Mouse (Mus musculus): ENCODE measurements around the gene Cdiptos.

The Cdiptos gene

DNA sequence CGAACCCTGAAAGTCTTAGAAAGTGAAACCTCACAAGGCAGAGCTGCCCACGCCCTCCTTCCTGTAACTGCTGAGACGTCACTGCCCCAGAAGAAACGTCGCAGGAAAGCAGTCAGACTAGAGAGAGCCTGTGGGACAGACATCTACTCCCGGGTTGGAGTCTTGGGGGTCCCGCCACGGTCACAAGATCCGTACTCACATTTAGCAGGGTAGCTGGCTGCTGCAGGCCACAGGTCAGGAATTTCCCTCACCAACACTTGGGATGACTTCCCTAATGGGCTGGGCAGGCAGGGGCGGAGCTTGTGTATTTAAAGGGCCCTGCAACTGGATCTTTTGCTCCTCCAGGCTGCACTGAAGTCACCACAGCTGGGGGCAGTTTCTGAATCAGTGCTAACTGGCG is 38.4 kb upstream of the Cdiptos start, which contains the start of gene Mvp:
Mvp (minus strand) TSS at position 302 of the 400 bp plus-strand sequence.
- in situ Hi-C loops (cut with MboI) = no loop called here

DNA sequence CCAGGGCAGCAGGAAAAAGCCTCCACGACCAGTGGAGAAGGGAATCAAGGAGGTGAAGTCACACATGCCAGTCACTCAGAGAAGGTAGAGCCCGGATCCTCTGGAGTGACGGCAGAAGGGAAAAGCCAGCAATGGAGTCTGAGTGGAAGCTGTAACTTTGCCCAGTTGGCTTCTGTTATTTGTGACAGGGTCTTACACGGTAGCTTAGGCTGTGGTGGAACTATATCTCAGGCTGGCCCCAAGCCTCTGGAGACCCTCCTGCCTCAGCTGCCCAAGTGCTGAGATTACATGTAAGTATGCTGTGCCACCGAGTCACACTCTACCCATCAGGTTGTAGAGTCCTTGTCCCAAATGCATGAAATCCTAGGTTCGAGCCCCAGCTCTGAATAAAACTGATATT is 37.5 kb upstream of the Cdiptos start:
- in situ Hi-C loops (cut with MboI) = no loop called here

DNA sequence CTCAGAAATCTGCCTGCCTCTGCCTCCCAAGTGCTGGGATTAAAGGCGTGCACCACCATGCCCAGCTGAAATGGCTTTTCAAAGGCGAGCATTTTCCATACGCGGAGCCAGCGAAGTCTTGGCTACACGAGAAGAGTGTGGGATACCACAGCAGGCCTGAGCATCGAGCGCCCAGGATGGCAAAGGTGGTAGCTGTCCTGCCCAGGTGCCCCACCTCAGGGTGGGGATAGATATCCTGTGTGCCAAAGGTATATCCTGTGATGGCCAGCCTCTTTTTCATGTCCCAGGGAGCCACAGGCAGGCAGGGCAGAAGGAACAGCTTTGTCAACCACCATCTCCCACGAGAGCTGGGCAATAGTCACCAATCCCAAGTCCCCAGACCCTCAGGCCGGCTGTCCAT is 36.9 kb upstream of the Cdiptos start:
- in situ Hi-C loops (cut with MboI) = no loop called here

DNA sequence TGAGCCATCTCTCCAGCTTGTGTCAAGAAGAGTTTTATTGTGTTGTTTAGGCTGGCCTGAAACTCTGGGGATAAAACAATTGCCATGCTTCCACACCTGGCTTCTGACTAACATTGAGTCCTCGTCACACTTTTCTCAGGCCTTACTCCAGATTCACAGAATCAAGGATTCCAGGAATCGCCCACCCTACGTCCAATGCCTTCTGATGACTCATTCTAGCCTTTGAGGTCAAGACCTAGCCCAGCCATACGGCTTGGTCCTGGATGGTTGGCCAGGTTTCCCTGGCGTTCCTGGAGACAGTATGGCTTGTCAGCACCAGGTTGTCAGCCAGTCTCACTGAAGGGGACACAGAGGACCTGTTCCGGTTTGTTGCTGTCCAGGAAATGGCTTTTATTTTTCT is 36.5 kb upstream of the Cdiptos start:
- in situ Hi-C loops (cut with MboI) = no loop called here

DNA sequence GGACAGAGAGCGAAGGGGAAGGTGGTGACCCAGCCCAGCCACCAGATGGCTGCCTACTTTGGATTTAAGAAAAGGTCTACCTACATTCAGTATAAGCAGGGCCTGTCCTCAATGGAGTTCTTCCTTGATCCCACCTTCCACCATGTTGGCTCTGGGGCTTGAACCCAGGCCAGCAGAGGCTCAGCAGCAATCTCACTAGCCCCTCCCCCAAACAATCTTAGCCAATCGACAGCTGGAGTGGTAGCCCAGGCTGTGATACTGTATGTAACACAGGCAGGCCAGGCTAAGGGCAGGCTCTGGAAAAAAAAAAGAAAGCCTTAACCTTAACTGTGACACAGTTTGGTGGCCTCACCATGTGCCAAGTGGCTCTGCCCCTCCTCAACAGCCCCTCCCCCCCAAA is 35.8 kb upstream of the Cdiptos start:
- in situ Hi-C loops (cut with MboI) = no loop called here

DNA sequence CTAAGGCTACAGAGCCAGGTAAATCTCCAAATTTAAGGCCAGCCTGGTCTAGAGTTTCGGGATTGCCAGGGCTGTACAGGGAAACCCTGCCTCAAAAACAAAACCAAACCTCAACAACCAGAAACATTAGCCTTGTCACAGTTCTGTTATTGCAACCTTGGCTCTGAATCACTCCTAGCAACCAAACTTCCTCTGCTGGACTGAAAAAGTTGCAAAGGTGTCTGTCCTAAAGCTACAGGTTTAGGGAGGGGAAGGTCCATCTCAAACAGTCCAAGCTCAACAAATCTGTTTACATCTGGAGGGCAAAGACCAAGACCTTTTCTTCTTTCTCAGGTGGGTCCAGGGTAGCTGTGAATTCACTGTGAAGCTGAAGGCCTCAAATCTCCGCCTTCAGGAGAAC is 35.2 kb upstream of the Cdiptos start:
- in situ Hi-C loops (cut with MboI) = no loop called here

DNA sequence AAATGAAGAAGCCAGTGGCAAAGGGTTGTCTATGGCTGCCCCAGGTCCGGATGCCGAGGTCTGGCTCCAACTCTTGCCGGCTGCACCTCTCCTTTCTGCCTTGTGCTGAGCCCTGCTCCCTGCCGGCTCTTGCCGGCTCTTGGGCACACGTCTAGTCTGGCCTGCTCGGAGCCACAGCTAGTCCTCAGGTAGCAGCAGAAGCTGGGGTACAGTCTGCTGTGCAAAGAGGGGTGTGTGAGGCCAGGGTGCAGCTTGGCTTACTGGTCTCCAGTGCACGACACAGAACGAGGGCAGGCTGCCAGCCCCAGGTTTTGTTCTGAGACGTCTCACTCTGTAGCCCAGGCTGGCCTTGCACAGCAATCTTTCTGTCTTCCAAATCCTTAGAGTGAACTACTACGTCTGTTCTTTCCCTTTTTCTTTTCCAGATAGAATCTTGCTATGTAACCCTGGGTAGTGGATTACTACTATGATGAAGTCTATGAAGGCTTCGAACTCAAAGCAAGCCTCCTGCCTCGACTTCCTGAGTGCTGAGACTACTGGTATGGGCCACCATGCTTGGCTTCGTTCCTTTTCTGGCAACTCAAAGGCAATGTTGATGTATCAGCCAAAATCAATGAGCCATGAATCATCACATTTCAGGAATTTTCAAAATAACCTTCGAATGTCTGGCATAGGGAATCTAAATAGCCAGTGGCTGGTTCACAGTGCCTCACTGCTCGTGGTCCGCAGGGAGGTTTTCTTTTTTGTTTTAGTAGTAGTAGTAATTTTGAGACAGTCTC is 33.6 kb upstream of the Cdiptos start:
- in situ Hi-C loops (cut with MboI) = no loop called here

DNA sequence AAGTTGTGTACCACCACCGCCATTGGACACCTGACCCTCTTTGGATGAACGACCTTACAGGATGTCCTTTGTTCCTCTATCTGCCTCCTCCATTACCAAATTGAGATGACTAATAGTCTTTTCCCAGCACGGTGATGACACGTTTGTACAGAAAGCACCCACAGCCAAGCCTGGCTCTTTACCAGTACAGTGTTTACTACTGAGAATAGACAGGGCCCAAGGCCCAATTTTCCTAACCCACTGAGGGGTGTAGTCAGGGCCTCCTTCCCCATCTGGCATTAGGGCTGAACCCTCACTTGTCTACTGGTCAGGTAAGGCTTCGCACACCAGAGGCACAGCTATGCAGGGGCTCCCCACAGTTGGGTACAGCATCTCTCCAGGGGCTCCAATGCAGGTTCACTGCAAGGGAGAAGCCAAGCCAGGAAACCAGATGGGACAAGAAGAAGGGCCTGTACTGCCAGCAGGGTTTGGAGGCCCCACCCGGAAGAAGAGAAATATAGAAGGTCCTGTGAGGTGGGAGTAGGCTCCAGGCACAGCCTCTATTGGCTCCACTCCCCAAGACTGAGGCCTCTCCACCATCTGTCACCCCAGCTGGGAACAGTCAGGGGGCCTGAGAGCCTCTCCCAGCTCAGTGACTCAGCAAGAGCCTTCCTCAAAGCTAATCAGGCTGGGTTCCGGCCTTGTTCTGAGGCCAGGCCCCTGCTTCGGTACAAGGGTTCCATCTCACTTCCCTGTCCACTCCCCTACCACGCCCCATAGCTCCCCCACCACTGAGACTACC is 32.5 kb upstream of the Cdiptos start:
- in situ Hi-C loops (cut with MboI) = no loop called here

DNA sequence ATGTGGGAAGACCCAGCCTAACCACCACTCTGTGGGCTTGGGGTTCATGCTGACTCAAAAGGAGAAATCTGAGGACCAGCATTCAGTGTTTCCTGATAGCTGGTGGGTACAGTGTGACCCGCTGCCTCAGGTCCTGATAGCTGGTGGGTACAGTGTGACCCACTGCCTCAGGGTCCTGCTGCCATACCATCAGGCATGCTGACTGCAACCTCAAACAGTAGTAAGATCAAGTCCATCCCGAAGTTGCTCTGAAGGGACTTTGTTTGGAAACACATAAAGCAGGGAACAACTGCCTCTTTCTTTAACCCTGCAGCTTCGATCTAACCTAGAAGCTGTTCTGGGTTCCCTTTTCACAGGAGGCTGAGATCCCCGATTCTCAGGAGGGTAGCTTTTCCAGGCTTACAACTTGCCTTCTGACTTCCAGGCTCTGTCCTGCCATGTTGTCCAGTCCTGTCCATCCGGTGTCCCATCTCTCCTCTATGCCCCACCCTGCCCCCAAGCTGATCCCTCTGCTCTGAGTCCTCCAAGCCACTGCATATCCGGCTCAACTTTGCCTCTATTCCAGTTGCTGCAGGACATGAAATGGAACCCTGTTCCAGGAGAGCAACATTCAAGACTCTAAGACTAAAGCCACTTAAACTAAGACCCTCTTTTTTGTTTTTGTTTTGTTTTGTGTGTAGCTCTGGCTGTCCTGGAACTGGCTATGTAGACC is 31.6 kb upstream of the Cdiptos start:
- in situ Hi-C loops (cut with MboI) = no loop called here

DNA sequence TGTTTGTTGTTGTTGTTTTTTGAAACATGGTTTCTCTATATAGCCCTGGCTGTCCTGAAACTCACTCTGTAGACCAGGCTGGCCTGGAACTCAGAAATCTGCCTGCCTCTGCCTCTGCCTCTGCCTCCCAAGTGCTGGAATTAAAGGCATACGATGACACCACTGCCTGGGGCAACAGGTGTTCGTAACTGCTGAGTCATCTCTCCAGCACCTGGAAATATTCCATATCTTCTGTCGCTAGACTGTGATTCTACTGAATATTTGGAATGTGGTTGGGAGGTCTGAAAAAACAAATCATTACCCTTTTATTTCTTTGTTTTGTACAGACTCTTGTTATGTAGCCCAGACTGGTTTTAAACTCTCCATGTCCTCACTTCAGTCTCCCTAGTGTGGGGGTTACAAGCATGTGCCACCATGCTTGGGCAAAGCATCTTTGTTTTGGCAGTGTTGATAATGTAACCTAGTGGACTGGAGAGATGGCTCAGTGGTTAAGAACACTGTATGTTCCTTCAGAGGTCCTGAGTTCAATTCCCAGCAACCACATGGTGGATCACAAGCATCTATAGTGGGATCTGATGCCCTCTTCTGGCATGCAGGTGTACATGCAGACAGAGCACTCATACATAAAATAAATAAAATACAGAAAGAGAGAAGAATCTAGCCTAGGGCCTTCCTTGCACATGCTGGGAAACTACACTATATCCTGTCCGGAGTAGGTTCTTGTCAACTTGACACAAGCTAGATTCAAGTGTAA is 28.4 kb upstream of the Cdiptos start:
- in situ Hi-C loops (cut with MboI) = no loop called here

DNA sequence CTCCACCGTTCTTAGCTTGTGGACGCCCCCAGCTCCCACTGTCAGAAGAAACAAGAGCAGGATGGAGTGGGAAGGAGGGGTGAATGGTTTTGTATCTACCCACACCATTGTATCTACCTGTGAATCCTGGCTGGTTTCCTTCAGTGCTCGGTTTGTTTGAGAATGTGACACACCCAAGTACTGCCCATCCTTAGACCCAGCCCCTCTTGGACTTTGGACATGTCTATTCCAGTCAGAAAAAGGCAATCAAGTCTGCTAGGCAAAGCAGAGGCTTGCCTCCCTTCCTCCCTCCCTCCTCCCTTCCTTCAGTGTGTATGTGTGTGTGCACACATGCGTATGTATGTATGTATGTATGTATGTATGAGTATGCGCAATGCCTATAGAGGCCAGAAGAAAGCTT is 27.7 kb upstream of the Cdiptos start:
- in situ Hi-C loops (cut with MboI) = no loop called here

DNA sequence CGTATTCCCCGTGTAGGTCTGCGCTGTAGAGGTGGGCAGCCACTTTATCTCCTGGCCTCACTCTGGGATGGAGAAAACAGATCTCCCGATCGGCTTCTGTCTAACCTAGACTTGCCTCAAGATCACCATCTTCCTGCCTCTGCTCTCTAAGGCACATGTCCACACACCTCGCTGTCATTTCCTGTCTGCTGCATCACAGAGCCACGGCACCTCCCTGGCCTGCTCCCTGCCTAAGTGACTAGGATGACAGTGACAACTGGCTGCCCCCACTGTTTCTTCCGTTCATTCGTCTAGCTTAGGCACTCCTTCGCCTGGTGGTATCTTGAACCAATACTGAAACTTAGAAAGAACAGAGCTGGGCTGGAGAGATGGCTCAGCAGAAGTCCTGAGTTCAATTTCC is 23.7 kb upstream of the Cdiptos start:
- in situ Hi-C loops (cut with MboI) = no loop called here

DNA sequence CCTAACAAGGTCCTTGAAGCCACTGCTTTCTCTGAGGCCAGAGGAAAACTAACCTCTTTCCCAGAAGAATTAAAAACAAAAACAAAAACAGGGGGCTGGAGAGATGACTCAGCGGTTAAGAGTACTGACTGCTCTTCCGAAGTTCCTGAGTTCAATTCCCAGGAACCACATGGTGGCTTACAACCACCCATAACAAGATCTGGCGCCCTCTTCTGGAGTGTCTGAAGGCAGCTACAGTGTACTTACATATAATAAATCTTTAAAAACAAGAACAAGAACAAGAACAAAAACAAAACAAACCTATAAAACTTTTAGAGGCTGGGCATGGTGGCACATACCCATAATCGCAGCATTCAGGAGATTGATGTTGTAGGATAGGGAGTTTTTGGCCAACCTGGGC is 20.6 kb upstream of the Cdiptos start:
- in situ Hi-C loops (cut with MboI) = no loop called here

DNA sequence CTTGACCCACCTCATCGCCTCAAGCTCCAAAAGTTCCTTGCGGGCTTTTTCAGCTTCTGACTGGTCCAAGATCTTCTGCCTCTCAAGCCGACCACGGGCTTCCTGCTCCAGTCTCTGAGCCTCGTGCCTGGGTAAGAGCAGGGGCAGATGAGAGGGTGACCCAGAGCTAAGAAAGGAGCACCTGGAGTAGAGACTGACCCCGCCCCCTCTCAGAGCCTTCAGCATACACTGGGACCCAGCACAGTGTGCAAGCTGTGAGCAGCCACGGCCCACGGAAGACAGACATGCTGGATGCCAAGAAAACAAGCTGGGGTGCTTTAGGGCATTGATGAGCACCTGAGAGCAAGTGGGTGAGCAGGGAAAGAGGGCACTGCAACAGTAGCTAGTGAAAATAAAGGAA is 12.9 kb upstream of the Cdiptos start:
- in situ Hi-C loops (cut with MboI) = no loop called here

DNA sequence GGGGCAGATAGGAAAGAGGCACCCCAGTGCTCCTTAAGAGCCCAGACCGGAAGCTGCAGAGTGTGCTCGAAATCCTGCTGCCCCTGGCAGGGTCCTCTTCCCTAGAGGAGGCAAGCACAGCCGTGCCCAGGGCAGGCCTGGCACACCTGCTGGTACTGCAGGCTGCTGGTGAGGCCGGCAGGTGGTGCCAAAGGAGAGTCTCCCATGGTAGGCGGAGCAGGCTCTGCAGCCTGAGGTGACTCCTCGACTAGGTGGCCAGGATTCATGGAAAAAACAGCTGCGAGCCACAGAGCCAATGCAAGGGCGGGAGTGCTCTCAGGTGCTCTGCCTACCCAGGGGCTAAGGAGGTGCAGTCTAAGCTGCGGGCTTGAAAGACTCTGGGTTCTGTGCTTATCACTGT is 10.4 kb upstream of the Cdiptos start:
- in situ Hi-C loops (cut with MboI) = no loop called here

DNA sequence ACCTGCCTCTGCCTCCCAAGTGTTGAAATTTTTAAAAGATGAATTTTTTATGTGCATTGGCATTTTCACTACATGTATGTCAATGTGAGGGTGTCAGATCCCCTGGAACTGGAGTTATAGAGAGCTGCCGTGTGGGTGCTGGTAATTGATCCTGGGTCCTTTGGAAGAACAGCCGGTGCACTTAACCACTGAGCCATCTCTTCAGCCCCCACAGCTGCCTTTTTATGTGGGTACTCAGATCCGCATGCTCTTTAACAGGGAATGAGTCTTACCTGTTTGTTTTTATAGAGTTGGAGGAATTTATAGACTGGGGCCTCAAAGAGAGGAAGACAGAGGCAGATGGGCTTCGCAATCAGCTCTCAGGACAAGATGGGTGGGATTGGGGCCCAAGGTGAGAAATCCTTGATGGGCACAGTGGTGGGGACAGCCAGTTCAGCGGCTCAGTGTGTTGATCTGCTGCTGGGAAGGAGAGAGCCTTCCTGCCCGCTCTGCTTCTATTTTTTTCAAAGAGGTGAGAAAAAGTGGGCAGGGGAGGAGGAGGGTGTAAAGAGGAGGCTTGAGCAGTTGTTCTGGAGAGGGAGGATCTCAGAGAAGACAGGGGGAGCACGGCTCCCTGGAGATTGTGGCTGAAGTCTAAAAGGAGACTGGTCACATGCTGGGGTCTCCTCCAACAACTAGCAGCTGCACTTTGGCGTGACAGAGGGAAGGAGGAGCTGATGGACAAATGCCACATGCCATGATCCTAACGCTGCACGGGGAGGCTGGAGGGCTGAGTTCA is 9.0 kb upstream of the Cdiptos start:
- in situ Hi-C loops (cut with MboI) = no loop called here

DNA sequence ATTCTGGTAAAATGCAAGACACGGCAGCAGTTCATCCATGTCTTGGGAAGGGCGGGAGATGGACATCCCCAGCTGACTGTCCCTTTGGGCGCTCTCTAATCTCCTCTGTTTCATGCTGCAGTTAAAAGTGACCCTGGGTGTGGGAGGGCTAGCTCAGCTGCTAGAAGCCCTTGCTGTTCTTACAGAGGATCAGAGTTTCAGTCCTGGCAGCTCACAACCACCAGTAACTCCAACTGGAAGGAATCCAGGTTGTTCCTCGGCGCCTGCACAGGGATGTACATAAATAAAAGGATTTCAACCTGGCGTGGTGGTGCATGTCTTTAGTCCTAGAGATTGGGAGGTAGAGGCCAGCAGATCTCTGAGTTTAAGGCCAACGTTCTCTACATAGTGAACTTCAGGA is 7.2 kb upstream of the Cdiptos start:
- in situ Hi-C loops (cut with MboI) = no loop called here

DNA sequence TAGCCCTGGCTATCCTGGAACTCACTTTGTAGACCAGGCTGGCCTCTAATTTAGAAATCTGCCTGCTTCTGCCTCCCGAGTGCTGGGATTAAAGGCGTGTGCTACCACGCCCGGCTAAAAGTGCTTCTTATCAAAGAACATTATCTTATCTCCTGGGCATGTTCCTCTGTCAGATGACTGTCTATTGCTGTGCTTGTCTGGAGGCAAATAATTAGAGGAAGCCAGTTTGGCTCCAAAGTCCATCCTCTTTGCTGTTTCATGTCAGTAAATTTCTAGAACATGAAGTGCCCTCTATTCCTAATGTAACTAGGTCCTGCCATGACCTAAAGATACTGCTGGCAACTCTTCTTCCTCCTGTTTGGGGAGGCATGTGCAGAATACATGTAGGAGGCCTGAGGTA is 6.2 kb upstream of the Cdiptos start:
- in situ Hi-C loops (cut with MboI) = no loop called here

DNA sequence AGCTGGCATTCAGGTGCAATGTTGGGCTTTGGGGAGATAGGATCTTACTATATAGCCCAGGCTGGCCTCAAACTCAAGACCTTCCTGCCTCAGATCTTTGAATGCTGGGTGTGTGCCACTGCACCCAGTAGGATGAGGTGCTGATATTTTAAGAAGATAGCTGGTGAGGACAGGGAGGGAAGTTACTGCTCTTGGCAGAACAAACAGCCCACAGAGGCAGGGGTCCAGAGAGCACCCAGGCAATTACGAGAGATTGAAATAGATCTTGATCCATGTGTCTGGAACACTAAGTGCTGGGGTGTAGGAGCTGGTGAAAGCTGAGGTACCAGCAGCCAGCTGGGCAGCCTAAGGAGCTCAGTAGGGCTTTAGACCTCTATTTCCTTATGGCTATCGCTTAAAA is 5.7 kb upstream of the Cdiptos start:
- in situ Hi-C loops (cut with MboI) = no loop called here

DNA sequence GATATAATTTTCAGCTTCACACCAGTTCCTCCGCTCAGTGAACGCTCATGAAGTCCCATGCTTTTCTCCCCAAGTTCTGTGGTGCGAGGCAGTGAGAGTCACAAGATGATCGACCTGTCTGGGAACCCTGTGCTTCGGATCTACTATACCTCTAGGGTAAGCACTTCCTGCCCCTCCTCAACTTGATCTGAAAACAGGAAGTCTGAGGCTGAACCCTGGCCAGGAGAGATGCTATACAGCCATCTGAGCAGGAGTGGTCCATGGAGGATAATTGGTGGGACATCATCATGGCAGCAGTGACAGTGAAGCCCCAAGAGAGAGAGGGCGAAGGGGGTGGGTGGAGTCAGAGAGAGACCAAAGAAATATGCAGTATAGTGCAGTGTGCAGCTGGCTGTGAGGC is 2.9 kb upstream of the Cdiptos start:
- in situ Hi-C loops (cut with MboI) = no loop called here

DNA sequence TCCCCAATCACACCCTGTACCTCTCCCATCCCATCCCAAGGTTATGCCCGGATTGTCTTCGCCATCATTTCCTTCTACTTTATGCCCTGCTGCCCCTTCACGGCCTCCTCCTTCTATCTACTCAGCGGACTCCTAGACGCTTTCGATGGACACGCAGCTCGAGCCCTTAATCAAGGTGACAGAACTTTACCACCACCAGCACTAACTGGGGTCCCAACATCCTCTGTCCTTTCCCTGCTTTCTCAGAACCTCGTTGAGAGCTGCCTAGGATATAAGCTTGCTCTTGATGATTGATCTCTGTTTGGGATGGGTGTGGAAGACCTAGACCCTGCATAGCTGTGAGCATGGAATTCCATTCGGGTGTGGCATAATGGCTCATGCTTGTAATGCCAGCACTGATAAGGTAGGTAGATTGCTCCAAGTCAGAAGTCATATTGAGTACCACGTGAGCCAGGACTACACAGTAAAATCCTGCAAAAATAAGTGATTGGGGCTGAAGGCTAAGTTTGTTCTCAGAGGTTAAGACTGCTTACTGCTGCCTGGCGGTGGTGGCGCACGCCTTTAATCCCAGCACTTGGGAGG is 1.1 kb upstream of the Cdiptos start:
- in situ Hi-C loops (cut with MboI) = no loop called here

DNA sequence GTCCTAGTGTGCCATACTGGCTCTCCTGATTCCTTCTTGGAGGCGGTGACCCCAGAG is 177 bp downstream of the Cdiptos start, which contains the start of gene Cdipt:
Cdipt (plus strand) TSS at position 22 of the 57 bp plus-strand sequence.
- in situ Hi-C loops (cut with MboI) = no loop called here

Measured in mature B cell (primary cell).